Mouse (Mus musculus) megakaryocyte progenitor cell, adult 5-6 weeks (primary cell): ENCODE results near the gene Yaf2. TPM values are rescaled to one million over a fixed set of nuclear protein-coding genes. Genes with fewer than 3 reads are reported as not detected.

Experiments used
- ATAC-seq: replicated peaks from 2 replicates; pipeline ENCODE4 v1.8.0; 2016; ENCODE audit warnings: mild to moderate bottlenecking, moderate TSS enrichment, inconsistent platforms; ENCODE audit not compliant: poor library complexity
- total RNA-seq, 2 experiments: library from RNA; stranded (forward) in 1 of 2; stranded (reverse) in 1 of 2; fragments of 157-497, 149-512 nt in 1 of 2; fragments of 200-1000 nt in 1 of 2; gene quantifications; 2 replicates each; pipeline versions ENCODE4 v1.2.3 to v1.2.4; 2015 to 2017

The Yaf2 gene
- total RNA-seq, 2 experiments from 2014 or later, result 30.3 to 50.3 TPM

GRCm38 (mm10) chr15:93288321-93288720 lies 48.4 kb downstream of the Yaf2 start:
- ATAC-seq, result no peak

GRCm38 (mm10) chr15:93287628-93288027 lies 49.1 kb downstream of the Yaf2 start:
- ATAC-seq, result peak; percentile 75

- no peak for ATAC-seq
Measured at GRCm38 (mm10) chr15:93285244-93285643, 51.5 kb downstream of the Yaf2 start.

GRCm38 (mm10) chr15:93284326-93284725 lies 52.4 kb downstream of the Yaf2 start:
- peak; percentile 58 for ATAC-seq

GRCm38 (mm10) chr15:93283349-93283748 lies 53.4 kb downstream of the Yaf2 start:
- peak; percentile 72 for ATAC-seq

- ATAC-seq, result 0 out of 2 replicates have a peak, but pooled peaks have one; percentile 9
Measured at GRCm38 (mm10) chr15:93276276-93276675, 60.5 kb downstream of the Yaf2 start.

- peak; percentile 58 for ATAC-seq
Measured at GRCm38 (mm10) chr15:93275623-93276022, 61.1 kb downstream of the Yaf2 start.

- peak; percentile 82 for ATAC-seq
Measured at GRCm38 (mm10) chr15:93274679-93275583, 61.8 kb downstream of the Yaf2 start, which contains the start of gene Gxylt1. Gene Gxylt1 (minus strand): TSS chr15:93275179.

GRCm38 (mm10) chr15:93273788-93274678 lies 62.7 kb downstream of the Yaf2 start:
- ATAC-seq, result no peak

GRCm38 (mm10) chr15:93272948-93273347 lies 63.8 kb downstream of the Yaf2 start:
- ATAC-seq, result no peak

GRCm38 (mm10) chr15:93270289-93270855 lies 66.4 kb downstream of the Yaf2 start:
- ATAC-seq, result peak; percentile 16; the same call in 1 of the 2 replicates

- no peak for ATAC-seq
Measured at GRCm38 (mm10) chr15:93269572-93269971, 67.2 kb downstream of the Yaf2 start.

GRCm38 (mm10) chr15:93268001-93268400 lies 68.7 kb downstream of the Yaf2 start:
- peak; percentile 73 for ATAC-seq

- ATAC-seq, result no peak
Measured at GRCm38 (mm10) chr15:93267479-93267878, 69.3 kb downstream of the Yaf2 start.

- ATAC-seq, result no peak
Measured at GRCm38 (mm10) chr15:93266361-93266760, 70.4 kb downstream of the Yaf2 start.

- ATAC-seq, result no peak
Measured at GRCm38 (mm10) chr15:93265728-93266127, 71.0 kb downstream of the Yaf2 start.

GRCm38 (mm10) chr15:93265231-93265630 lies 71.5 kb downstream of the Yaf2 start:
- no peak for ATAC-seq

- ATAC-seq, result no peak
Measured at GRCm38 (mm10) chr15:93264221-93264620, 72.5 kb downstream of the Yaf2 start.

- ATAC-seq, result no peak
Measured at GRCm38 (mm10) chr15:93263566-93263965, 73.2 kb downstream of the Yaf2 start.

GRCm38 (mm10) chr15:93262818-93263217 lies 73.9 kb downstream of the Yaf2 start:
- no peak for ATAC-seq

GRCm38 (mm10) chr15:93262274-93262673 lies 74.5 kb downstream of the Yaf2 start:
- ATAC-seq, result no peak
